Mouse (Mus musculus) brain, embryonic 18.5 days (tissue): ENCODE results near the gene Ppm1j.

Experiments used
- DNase-seq: peaks from one replicate; pipeline ENCODE4 v3.0.0-alpha.2; 2012; ENCODE audit warnings: low read depth, low spot score

The Ppm1j gene

GRCm38 (mm10) chr3:104783971-104784500 lies 3.2 kb downstream of the Ppm1j start:
- no peak for DNase-seq

GRCm38 (mm10) chr3:104785284-104785683 lies 4.4 kb downstream of the Ppm1j start:
- DNase-seq = no peak

GRCm38 (mm10) chr3:104788075-104788474 lies 7.2 kb downstream of the Ppm1j start, which contains the start of gene Rhoc:
TSS of gene Rhoc (plus strand) at chr3:104788375.
- DNase-seq = no peak

- no peak for DNase-seq
Observed at GRCm38 (mm10) chr3:104788561-104789311, 7.9 kb downstream of the Ppm1j start.

DNA sequence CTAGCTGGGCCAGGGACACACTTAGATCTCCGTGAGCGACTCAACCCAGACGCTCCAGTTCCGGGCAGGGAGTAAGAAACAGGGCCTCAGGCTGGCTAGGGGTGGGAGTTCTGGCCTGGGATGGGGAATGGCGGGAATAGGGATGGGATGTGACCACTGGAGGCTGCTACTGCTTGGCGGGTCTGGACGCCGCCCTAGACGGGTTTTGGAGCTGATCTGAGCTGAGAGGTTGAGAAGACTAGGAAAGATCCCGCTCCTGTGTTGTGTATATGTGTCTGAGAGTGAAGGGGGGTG lies 8.4 kb downstream of the Ppm1j start:
- no peak for DNase-seq

GRCm38 (mm10) chr3:104789822-104790221 lies 9.0 kb downstream of the Ppm1j start:
- DNase-seq = no peak

DNA sequence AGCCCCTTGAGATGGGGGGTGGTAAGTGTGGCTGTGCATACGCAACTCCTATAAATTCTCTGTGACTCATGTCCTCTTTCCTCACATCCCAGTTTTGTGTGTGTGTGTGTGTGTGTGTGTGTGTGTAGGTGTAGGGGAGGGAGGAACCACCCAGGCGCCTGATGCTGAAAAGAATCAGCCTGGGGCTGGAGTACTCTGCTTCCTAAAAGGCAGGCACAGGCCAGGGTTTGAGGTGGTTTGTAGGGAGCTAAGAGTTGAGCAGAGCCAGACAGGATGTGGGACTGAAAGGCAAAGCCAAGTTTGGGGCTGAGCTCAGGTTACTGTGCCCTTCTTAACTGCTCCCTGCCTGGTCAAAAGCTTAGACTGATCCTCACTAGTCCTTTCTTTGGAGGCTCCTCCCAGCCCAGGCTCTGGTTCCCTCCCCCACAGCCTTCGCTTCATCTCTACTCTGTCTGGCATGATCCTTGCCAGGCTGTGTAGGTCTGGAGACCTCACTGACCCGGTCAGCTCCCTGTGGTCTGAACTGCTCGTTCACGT lies 9.6 kb downstream of the Ppm1j start:
- no peak for DNase-seq

DNA sequence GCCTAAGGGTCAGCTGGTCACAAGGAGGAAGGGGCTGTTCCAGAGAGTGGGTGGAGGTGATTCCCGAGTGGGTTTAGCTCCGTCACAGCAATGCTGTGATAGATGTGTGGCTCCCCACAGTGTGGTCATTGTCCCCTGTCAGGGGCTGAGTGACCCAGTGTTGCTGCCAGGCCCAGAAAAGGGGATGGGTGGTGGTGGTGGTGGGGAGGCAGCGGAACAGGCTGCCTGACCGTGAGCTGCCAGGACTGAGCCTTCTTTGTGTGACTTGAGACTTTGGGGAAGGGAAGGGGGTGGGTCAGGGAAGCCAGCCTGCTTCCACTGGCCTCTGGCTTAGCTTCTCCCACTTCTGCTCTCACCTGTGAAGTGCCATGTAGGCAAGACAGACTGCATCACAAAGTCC lies 10.2 kb downstream of the Ppm1j start:
- no peak for DNase-seq

DNA sequence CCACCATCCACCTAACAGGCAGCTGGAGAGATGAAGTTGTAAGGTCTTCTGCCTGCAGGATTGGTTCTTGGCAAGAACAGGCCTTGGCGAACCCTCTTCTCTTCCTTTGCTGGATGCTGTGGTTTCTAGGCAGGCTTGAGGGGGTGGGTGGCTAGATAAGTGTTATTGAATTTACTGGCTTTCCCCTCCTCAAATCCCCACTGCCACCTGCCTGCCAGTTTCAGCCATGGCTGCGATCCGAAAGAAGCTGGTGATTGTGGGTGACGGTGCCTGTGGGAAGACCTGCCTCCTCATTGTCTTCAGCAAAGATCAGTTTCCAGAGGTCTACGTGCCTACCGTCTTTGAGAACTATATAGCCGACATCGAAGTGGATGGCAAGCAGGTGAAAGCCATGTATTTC lies 10.8 kb downstream of the Ppm1j start:
- DNase-seq = no peak

DNA sequence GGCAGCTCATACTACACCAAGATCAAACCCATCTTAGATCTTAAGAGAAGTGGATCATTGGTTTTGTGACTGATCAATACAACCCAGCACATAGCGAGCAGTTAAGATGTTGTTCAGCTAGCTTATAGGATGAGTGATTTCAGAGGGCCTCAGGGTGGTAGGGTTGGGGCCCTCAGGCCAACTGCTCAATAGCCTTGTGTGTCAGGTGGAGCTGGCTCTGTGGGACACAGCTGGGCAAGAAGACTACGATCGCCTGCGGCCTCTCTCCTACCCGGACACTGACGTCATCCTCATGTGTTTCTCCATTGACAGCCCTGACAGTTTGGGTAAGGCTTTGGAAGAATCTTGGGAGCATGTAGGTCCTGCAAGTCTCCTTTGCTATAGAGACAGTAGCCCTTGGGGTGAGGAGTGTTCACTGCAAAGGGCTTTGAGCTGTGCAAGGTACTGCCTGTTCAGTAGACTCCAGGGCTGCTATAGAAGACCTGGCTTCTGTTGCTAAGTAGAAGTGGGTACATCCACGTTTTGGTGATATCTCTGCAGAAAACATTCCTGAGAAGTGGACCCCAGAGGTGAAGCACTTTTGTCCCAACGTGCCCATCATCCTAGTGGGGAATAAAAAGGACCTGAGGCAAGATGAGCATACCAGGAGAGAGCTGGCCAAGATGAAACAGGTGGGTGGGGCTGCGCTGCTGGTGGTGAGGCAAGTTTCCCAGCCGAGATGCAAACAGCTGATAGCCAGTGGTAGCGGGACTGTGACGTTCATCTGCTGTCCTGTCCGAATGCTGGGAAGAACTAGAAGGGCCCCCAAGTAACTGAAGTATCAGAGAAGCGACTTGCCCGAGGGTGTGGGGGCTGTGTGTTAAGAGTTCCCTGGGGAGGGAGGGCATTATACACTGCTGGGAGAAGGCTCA lies 11.8 kb downstream of the Ppm1j start:
- no peak for DNase-seq

GRCm38 (mm10) chr3:104793871-104794828 lies 13.3 kb downstream of the Ppm1j start:
- DNase-seq = no peak

DNA sequence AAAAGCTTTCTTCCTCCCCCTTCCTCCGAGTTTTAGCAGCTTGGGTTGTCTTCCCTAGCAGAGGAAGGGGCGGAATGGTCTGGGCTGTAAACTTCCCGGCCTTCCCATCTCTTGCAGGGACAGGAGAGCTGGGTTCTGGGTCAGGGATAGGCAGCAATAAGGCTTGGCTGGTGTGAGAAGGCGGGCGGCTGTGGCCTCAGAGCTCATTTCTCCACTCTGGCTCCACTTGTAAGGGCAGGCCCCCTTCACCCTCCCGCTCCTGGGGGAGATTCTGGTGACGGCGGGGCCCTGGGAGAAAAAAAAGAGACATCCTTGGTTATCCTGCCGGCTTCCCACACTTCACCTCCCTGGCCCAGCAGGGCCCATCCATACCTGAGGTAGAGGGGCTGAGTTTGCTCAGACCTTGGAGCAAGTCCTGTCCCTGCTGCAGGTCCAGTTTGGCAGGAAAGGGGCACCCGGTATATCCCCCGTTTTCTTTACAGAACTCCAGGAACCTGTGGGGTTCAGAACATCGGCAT lies 14.2 kb downstream of the Ppm1j start:
- no peak for DNase-seq

GRCm38 (mm10) chr3:104795661-104796340 lies 14.9 kb downstream of the Ppm1j start:
- no peak for DNase-seq

DNA sequence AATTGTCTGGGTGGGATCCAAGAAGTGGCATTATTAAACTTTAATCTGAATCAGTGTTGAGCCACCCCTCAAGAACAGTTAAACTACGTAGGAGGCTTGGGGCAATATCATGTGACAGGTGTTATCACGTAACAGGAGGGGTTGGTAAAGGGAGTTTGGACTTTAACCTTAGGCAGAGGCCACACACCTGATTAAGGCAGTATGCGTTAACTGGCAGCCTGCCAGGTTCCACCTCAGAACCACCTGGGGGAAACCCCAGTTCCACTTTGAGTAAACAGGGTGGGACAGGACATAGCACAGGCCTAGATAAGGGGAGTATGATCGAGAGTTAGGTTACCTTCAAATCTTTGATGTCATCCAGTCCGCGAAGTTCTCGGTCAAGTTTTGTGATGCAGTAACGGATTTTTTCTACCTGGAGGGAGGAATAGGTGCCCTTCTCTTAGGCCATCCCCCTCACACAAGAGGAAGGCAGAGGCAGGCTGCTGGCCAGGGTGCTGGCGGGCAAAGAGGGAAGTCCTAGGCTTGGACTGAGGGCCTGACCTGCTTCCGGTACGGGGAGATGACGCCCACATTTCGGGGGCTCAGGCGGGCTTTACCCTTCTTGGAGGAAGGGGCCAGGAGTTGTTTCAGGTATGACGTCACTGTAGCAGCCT lies 15.7 kb downstream of the Ppm1j start:
- no peak for DNase-seq

- no peak for DNase-seq
Observed at GRCm38 (mm10) chr3:104800681-104801080, 19.8 kb downstream of the Ppm1j start.

DNA sequence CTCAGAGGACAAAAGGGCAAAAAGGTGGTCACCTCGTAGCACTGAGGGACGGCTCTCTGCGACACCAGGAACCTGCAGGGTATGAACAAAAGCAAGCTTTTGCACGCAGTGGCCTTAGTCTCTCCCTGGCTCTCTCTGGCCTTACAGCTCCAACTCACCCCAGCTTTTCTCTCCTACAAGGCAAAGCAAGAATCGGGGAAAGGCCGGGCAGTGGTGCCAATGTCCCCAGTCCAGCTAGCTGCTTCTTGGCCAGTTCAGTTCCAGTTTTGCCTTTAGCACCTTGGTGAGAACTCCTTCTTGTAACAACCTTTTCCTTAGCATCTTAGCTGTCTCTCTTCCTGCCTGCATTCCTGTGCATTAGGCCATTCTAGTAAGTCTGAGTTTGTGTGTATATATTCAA lies 20.6 kb downstream of the Ppm1j start:
- no peak for DNase-seq

GRCm38 (mm10) chr3:104804312-104804711 lies 23.5 kb downstream of the Ppm1j start:
- no peak for DNase-seq

GRCm38 (mm10) chr3:104805539-104805938 lies 24.7 kb downstream of the Ppm1j start:
- DNase-seq = no peak

- no peak for DNase-seq
Observed at GRCm38 (mm10) chr3:104811752-104812151, 30.9 kb downstream of the Ppm1j start.

DNA sequence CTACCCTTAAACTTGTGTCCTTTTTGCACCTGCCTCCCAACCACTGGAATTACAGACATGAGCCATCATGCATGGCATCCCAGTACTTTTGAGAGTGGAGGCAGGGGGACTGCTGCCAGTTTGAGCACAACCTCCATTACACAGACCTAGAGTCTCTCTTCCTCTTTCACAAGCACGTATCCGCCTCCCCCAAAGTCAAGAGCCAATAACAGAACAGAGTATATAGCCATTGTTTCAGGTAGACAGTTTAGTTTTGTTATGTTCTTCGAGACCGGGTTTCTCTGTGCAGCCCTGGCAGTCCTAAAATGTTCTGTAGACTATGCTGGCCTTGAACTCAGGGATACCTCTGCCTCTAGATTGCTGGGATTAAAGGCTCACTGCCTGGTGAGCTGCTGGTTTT lies 31.4 kb downstream of the Ppm1j start:
- no peak for DNase-seq
